Mouse (Mus musculus): ENCODE data around the gene Kcnk16.

The Kcnk16 gene

DNA sequence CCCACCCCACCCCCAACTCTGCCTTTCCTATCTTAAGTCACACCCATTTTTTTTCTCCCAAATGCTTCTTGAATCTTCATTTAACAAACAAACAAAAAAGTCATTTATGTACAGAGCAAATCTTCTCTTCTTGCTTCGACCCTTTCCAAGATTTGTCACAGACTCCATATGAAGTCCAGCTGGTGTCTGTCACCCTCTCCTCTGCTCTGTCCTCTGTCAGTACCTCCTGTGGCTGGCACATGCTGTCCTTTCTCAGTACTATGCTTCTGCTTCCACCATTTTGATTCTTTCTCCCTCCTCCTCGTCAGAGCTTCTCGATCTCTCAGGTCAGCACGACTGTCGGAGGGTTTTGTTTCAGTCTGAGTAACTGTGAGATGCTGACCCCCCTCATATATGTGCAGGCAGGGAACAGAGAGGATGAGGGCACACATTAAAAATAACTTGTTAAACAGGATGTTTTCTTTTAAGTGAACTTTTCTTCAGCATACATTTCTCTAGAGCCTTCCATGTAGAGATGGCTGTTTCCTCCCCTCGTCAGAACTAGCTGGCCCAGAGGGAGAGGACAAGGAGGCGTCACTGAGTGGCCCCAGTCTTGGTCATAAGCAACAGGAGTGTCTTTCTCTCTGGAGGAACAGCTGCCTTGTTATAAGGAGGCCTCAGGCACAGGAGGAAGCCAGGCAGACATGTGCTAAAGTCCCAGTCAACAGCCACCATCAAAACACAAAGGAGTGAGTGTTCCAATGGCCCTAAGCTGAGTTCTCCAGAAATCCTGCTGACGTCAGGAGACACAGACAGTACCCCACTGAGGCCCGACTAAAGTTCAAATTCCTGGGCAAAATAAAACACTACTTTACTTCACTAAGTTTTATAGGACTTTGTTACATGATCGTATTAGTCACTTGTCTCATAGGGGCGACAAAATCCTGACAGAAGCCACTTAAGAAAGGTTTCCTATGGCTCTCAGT lies 35.7 kb downstream of the Kcnk16 start:
- no peak for DNase-seq (ENCODE audit: low read depth, low spot score)

DNA sequence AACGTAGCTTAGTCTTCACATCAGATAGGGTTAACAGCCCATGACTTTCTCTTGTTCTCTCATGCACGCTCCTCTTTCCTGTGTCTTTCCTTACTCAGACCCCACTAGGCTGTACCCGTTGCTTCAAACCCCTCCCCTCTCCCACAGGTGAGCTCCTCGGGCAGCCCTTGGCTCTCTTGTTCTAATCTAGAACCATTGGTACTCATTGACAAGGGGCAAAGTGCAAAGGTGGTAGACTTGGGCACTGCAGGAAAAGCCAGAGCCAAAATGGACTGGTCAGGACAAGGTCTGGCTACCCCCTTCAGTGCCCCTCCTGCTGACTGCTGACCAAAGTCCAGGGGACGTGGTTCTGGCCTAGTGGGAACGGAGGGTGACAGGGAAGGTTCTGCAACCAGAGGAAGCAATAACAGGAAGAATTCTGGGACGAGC lies 38.9 kb downstream of the Kcnk16 start:
- DNase-seq (ENCODE audit: low read depth, low spot score) = no peak

DNA sequence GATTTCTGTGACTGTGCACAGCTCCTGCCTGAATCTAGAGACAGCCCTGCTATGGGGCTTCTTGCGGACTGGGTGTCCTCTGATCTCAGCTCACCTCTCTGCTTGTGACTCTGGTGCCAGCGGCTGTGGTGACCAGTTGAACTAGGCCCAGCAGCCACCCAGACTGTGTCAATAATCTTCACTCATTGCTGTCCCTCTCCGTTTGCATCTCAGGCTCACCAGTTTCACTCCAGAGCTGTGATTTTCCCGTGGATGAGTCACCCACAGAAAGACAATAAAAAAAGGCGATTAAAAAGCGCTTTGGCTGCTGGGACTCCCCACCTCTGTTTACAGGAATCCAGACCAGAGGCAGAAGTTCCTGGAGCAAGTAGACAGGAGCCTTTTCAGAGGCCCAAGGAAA lies 39.6 kb downstream of the Kcnk16 start:
- DNase-seq (ENCODE audit: low read depth, low spot score) = no peak

DNA sequence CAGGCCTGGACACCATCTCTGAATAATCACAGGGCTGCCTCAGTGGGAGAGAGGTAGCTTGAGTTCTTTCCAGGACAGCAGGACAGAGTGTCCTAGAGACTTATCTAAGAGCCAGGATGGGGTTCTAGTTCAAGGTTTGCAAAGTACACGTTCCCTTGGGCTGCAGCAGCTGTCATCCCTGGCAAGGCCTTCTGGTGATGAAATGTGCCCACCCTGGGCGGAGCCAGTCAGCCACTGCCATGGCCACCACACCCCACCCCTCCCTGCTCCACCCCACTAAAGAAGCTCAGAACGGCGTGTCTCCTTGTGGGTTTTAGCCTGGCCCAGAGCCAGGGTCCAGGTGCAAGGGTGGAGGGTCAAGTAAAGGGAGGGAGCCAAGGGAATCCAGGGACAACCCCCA lies 40.7 kb downstream of the Kcnk16 start:
- peak; percentile 47 for DNase-seq (ENCODE audit: low read depth, low spot score)

DNA sequence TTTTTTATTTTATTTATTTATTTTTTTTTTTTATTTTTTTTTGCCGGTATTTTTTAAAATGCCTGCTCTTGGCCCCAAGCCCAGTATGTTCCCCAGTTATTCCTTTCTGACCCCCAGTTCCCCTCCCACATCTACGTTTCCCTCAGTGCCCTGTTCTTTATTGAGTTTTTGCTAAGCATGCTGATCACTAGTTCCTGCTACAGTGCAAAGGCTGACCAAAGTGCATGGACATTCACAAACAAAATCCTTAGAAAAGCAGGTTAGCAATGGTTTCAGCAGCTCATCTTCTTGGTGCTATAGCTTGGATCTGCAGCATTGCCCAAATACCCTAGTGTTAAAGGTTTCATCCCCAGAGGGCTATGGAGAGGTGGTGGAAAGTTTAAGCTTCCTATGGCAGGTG lies 42.0 kb downstream of the Kcnk16 start:
- DNase-seq (ENCODE audit: low read depth, low spot score) = no peak

DNA sequence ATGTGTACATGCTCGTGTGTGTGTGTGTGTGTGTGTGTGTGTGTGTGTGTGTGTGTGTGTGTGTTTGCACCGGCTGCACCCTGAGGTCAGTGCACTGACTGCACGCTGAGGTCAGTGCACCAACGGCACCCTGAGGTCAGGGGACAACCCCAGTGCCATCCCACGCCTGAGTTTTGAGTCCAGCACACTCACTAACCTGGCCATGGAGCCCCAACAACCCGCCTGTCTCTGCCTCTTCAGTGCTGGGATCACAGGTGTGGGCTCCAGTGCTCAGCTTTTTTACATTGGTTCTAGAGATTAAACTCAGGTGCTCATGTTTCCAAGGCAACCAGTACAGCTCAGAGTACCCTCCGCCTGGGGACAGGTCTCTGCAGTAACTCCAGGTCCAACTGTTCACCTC lies 42.5 kb downstream of the Kcnk16 start:
- DNase-seq (ENCODE audit: low read depth, low spot score) = no peak

DNA sequence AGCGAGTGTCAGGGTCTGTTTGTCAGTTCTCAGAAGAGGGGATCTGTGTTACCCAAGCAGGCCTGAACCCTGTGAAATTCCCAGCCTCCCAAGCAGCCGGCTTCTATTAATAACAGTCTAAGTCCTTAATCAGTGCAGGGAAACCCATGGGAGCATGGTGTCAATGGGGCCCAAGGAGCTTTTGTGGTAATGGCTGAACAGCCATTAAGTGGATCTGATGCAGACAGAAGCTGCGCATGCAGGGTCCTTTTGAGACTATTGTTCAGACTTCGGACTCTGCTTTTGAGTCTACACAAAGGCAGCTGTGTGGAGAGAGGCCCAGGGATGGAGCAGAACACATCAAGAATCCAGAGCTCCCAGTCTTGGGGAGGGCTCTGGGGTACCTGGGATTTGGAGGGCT lies 43.5 kb downstream of the Kcnk16 start:
- no peak for DNase-seq (ENCODE audit: low read depth, low spot score)

DNA sequence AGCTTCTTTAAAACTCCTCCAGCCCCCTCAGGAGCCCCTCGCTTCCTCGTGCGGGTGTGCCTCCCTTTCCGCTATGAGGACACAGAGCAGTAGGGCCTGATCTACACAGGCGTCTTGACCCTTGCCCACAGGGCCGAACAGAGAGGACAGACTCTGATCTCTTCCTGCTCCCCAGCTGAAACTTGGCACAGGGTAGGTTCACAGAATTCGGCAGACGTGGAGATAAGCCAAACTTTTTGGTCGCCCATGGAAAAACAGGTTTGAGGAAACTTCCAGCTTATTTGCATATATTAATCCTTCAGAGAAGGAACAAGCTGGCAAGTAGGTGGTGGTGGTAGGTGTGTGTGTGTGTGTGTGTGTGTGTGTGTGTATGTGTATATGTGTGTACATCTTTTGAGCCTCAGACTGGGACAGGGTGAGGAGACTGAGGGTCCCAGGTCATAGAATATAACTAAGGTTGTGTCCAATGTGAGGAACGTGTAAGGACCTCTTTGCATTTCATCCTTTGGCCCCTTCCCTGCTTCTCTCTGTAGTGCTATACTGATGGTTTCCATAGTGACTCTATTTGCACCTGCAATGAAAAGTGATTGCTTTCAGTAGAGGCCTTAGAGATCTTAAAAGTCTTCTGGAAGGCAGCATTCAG lies 44.3 kb downstream of the Kcnk16 start:
- no peak for DNase-seq (ENCODE audit: low read depth, low spot score)

DNA sequence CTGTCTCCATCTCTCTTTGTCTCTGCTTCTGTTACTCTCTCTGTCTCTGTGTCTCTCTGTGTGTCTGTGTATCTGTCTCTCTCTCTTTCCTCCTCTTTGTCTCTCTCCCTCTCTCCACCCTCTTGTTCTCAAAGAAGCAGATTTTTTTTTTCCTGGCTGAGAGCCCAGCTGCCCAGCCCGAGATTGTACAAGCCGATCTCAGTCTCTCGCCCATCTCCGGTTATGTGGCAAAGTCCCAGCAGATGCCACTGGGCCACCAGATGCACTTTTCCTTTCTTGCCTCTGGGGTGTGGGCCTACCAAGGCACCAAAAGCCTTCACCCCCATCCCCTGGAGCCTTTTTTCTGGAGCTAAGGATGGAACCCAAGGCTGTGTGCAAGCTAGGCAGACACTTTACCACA lies 44.8 kb downstream of the Kcnk16 start:
- no peak for DNase-seq (ENCODE audit: low read depth, low spot score)

DNA sequence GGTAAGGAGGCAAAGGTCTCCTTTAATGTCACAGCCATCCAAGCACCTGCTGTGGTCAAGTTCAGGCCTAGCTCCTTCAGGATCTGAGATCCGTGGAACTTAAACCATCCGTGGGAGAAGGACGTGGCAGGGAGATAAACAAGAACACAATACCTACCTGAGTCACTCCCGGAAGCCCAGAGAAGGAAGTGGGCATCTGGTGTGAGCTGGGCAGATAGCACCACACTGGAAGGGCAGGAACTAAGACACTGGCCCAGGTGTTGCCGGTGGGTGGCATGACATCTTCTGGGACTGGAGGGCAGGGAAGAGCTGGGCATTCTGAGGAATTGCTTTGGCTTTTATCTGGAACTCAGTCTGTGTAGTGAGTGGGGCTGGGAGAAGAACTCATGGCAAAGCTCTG lies 45.7 kb downstream of the Kcnk16 start:
- DNase-seq (ENCODE audit: low read depth, low spot score) = no peak

DNA sequence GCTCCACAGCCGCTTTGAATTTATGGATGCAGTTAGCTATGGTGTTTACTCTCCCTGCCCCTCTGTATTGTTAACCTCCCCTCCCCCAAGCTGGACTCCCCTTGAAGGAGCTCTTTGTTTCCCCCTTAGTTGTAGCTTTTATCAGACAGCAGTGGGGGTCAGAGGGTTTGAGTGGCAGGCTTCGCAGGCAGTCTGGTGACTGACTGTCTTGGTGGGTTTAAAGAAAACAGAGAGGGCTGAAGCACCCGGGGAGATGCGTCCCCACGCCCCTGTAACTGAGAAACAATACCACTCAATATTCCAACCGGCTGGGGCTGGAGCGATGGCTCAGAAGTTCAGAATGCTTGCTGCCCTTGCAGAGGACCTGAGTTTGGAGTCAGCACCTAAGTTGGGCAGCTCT lies 47.9 kb downstream of the Kcnk16 start:
- DNase-seq (ENCODE audit: low read depth, low spot score) = no peak

DNA sequence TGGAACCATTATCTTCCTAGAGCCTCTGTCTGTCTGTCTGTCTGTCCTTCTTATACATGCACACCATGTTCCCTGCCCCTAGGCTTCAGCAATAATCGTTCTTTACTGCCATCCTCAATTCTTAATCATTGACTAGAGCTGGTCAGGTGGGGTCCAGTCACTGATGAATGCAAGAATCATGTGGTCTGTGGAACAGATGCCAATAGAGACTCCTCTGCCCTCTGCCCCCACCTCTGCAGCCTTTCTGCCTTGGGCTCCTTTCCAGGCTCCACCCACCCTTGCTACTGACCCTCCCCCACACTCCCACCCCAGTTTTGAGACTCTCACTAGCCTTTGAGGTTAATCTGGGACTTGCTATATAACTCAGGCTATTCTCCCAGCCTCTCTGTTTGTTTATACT lies 49.1 kb downstream of the Kcnk16 start:
- DNase-seq (ENCODE audit: low read depth, low spot score) = no peak

DNA sequence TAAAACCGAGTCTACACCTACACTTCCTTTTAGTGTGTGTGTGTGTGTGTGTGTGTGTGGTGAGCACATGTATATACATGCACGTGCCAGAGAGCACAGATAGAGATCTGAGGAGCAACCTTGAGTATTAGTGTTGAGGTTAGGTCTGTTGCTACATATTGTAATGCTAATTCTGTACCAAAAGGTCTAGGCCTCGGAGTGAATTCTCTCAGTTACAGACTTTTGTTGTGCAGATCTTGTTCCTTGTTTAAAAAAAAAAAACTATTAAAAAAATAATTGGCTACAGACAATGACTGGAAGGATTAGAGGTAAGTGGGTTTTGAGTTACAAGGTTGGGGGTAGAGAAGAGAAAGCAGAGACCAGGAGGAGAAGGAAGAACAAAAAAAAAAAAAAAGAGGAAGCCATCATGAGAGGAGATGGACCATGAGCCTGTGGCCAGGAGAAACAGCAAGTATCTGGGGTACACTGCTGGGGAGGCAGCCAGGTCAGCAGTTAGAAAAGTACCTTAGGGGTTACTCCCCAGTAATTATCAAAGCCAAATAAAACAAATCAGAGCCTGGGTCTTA lies 51.6 kb downstream of the Kcnk16 start:
- no peak for DNase-seq (ENCODE audit: low read depth, low spot score)

DNA sequence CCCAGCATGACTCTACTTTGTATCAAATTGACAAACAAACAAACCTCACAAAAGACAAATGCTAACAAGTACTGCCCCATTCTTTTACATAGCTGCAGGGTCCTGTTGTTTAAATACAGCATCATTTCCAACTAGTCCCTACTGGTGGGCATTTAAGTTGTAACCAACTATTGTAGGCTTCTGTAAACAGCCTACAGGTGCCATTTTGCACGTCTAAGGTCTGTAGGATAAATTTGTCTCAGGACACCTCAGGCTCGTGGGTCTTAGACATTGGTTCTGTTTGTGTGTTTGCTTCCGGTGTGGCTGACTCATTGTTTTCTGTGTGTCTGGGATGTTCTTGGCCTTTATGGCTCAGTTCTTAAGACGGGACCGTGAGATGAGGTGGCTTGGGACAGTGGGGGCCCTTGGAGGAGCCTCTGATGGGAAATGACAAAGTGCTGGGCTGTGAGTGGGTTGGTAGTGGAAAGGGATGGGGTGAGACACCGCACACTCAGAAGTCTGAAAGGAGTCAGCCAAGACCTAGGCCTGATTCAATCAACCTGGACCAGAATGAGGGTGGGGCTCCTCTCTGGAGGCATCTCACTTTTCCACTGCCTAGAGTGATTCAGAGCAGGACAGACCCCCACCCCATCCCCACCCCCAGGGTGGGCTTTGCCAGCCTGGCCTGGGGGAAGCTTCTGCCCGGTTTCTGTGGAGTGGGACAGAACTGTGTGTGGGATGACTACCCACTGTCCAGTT lies 52.3 kb downstream of the Kcnk16 start:
- DNase-seq (ENCODE audit: low read depth, low spot score) = no peak

DNA sequence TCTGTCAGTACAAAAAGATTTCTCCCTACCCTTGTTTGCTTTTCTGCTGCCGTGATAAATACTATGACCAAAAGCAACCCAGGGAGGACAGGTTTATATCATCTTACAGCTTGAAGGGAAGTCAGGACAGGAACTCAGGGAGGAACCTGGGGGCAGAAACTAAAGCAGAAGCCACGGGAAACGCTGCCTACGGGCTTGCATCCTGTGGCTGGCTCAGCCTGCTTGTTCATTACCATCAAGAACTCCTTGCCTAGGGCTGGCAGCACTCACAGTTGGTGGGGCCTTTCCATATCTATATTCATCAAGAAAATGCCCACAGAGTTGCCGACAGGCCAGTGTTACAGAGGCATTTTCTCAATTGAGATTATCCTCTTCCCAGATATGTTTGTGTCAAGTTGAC lies 53.2 kb downstream of the Kcnk16 start:
- DNase-seq (ENCODE audit: low read depth, low spot score) = no peak

DNA sequence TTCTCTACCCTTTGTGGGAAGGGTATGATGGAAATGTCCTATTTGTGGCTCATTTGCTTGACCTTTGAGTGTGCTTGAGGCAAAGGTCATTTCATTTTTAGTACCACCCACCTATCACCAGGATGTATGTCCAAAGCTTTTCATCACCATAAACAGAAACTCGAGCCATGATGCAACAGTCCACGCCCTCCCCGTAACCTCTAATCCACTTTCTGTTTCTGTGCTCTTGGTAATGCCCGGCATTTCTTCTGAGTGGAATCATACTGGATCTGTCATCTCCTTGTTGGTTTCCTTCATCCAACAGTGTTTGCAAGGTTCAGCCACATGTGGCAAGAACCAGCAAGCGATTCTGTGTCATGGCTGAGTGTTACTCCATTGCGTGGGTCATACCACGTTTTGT lies 54.9 kb downstream of the Kcnk16 start:
- peak; percentile 11 for DNase-seq (ENCODE audit: low read depth, low spot score)

DNA sequence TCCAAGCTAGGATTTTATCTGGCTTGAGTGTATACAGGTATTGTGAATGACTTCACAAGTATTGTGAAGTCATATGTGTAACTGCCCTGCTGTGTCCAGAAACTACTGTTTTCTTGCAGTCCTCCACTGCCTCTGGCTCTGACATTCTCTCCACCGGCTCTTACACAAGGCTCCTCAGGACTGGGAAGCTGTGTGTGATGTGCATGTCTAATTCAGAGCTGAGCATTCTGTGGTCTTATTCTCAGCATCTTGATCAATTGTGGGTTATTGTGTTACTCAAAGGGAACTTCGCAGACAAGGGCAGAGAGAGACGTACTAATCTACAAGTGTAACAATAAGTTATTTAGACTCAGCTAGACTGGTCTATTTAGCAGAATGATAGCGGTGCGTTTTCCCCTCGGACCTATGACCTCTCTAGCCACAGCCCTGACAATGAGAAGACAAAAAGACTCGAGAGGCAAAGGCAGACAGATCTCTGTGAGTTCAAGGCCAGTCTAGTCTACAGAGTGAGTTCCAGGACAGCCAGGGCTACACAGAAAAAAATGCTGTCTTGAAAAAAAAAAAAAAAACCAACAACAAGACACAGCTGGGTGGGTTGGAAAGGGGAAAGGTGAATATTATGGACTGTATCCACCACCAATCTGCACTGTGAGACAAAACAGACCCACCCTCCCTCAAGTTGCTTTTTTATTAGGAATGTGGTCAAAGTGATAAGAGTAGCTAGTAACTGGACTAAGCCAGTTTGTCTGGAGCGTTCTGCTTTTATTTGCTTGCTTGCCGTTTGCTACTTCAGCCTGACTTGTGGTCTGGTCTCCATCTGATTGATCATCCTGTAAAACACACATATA lies 57.0 kb downstream of the Kcnk16 start:
- no peak for DNase-seq (ENCODE audit: low read depth, low spot score)
